Mouse (Mus musculus) heart, postnatal 25 days (tissue): ENCODE measurements around the gene Gm45234. TPM values are rescaled to one million over a fixed set of nuclear protein-coding genes. Genes with fewer than 3 reads are reported as not detected.
A peak's percentile ranks its signal among the peaks of the same experiment; 100 is the strongest.

ENCODE experiments used
- DNase-seq: peaks from one replicate; pipeline ENCODE4 v3.0.0; 2022; ENCODE audit warnings: low spot score
- intact Hi-C: fragments of 180-260 bp; cut with DNase I; formaldehyde crosslinking; loops from one replicate; pipeline ENCODE4 v1.15.1; 2025
- total RNA-seq, 2 experiments: library from RNA; stranded (reverse); gene quantifications; 2 replicates each; pipeline ENCODE4 v1.2.3; 2021

Gm45234 gene
- total RNA-seq, 2 experiments from 2014 or later = 3.8 TPM; not detected in 1

DNA sequence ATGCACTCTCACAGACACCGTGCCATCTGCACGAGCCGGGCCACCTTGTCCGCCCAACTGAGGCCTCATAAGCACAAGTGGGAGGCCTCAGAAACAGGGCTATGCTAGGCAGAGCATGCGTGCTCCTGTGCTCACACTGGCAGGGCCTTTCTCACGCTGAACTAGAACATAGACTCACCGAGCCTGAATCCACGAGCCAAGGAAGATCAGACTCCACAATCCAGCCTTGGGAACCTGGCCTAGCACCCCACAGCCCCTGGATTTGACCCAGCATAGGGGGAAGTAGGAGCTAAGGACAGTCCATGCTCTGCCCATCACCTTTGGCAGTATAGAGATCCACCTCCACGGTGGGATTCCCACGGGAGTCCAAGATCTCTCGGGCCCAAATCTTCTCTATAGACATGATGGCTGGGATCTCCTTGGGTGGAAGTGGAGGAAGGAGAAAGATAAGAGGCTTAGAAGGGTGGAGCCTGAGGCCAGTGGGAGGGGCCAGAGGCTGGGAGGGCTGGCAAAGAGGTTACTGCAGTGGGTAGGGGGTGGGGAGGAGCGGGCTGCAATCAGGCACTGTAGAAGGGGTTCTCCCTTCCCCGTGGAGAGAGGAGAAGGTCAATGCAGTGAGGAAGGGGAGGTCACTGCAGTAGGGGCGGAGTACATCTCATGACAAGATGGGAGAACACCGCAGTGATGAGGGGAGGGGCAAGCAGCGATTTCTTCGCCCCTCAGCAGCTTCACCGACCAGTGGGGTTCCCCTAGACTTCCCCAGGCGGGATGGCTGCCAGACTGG lies 12.3 kb upstream of the Gm45234 start:
- intact Hi-C loops = no loop called here
- DNase-seq = no peak

DNA sequence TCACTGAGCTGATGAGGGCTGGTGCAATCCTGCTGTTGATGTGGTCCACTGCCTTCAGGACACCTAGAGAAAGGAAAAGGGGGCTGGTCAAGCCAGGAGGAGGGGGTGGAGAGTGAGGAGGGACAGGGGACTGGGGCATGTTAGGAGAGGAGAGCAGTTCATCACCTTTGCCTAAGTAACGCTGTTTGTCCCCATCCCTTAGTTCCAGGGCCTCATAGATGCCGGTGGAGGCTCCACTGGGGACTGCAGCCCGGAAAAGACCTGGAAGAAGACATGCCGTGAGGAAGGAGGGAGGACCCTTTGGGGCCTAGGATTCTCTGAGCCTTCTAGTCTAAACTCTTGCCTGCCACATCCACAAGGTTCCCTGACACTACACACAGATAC lies 11.7 kb upstream of the Gm45234 start:
- intact Hi-C loops = no loop called here
- no peak for DNase-seq

DNA sequence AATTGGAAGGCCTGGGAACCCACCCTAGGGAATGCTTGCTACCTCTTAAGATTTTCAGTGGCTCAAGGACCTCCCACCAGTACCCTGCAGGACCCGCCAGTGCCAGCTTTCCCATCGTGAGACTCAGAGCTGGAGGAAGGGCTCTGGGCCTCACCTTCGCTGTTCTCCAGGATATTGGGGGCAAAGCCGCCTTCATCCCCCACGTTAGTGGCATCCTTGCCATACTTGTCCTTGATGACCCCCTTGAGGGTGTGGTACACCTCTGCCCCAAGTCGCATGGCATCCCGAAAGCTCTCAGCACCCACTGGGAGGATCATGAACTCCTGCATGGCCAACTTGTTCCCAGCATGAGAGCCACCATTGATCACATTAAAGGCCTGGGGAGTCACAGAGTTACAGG lies 10.1 kb upstream of the Gm45234 start:
- intact Hi-C loops = no loop called here
- no peak for DNase-seq

DNA sequence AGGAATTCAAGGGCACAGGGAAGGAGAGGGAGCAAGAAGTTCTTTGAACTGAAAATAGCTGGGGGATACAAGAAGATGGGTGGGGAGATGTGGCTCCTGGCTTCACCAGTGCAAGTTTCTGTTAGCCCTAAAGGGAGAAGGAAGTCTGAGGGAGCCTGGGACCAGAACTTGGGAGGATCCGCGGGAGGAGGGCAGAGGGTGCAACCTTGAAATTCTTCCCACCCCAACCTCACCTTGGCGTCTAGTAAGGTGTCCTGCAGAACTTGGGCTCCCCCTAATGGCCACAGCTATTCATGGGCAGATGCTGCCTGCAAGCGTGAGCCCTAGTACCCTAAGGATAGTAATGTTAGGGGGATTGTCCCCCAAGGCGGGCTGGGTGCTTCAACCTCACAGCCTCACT lies 3.4 kb upstream of the Gm45234 start:
- intact Hi-C loops = loop anchor here (1.0 to 5.0 kb wide), 5 partner anchors 47 to 246 kb away; partner anchors contain the start of genes C1ra, C1rb, Emg1 and Lpcat3
- peak; percentile 57 for DNase-seq

DNA sequence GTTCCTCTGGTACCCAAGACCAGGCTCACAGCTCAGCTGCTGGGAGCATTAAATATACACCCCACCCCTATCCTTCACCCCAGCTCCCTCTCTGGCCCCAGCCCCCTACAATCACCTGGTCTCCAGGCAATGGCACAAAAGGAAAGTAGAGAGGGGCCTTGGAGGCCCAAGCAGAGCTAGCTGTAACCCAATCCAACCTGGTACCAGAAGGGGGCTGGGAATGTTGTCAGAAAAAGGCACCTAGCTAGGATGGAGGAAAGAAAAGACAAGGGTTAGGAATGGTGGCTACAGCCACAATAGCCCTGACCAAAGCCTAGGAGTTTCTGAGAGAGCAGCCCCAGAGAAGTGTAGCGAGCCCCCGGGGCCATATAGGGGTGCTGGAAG lies 3.0 kb upstream of the Gm45234 start:
- no peak for DNase-seq
- intact Hi-C loops = loop anchor here (1.0 to 5.0 kb wide), 5 partner anchors 47 to 246 kb away; partner anchors contain the start of genes C1ra, C1rb, Emg1 and Lpcat3

DNA sequence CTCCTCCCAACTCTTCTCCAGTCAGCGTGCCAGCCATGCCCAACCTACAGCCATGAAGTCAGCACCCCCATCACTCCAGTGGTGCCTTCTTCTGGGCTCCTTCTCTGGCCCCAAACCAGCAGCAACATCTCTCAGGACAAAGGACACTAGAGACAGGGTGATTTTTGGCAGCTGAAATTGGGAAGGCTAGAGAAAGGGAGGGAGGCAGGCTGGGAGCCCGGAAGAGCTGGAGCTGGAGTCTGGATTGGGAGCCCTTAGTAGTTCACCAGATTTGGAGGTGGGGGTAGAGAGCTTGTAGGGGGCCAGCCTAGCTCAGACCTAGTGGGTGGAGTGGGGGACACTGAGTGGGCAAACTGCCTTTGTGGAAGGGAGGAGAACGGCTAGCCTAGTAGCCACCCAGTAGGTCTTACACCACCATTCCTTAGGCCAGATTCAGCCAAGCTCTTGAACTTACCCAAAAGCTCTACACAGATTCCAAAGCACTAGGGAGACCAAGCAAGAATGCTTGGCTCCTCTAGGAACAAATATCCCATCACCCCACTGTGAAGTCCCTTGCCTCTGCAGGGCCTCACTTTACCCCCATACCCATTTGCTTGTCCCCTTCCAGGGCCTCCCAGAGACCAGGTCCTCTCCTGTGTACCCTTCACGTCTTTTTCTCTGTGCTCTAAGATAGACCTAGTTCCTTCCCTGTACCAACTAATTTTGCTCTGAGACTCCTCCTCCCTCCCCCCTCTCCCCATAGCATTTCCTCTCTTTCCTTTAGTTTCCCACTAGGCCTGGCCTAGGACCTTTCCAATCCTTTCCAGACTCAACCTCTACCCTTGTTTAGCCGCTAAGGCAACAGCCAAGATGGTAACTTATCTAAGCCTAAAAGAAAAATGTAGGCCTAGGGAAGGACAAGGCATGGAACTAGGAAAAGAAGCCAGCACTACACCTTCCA lies 2.4 kb upstream of the Gm45234 start:
- DNase-seq = no peak
- intact Hi-C loops = loop anchor here (2.0 to 5.0 kb wide), 4 partner anchors 15 to 245 kb away; partner anchors contain the start of genes C1ra, Emg1, Lpcat3 and Phb2

DNA sequence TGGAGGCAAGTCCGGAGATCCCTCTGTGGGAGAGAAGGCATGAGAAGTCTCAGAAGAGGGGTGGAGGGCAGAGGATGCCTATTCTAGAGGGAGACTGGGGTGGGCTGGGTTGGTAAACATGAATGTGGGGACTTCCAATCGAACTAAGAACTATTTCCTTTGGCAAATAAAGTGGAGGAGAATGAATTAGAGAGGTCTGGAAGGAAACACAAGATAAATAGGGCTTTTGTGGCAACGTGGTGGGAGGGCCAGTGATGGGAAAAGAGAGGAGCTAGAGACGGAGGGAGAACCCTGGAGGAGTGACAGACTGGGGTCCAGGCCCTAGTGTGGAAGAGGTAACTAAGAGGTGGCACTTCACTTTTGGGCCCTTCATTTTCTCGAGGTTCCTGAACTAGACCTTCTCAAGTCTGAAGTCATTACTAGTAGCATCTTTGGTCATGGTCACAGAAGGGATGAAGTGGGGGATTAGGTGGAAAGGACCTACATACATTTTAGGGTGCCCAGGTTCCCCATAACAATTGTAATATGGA lies 1.6 kb upstream of the Gm45234 start:
- DNase-seq = no peak
- intact Hi-C loops = loop anchor here (2.0 to 5.0 kb wide), 3 partner anchors 15 to 95 kb away; partner anchors contain the start of genes Emg1, Lpcat3 and Phb2

DNA sequence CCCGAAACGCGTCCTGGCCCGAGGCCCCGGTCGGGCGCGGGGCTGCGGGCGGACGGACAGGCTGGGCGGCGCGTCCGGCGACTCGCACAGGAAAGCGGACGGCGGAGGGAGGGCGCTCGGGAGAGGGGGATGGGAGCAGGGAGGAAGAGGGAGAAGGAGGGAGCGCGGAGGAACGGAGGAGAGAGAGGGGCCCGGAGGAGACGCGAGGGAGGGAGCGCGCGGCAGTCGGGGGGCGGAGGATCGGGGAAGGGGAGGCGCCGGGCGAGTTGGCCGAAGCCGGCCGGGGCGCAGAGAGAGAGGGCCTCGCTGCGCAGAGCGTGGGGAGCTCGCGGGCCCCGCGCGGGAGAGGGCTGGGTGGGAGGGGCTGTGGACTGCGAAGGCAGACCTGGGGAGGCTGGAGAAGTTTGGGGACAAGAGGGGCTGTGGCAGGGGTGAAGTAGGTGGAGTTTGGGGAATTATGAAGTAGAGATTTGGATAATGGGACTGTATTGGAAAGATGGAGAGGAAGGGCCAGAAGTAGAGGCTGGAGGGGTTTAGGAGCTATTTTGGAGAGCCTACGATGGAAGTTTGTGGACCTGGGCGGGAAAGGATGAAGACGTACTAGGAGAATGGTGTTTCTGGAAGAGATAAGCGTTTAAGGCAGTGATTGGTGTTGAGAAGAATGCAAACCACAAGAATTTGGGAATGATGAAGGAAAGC lies 980 bp upstream of the Gm45234 start:
- DNase-seq = peak; percentile 75
- intact Hi-C loops = loop anchor here (2.0 to 5.0 kb wide), 3 partner anchors 14 to 94 kb away; partner anchors contain the start of genes Emg1, Lpcat3 and Phb2

DNA sequence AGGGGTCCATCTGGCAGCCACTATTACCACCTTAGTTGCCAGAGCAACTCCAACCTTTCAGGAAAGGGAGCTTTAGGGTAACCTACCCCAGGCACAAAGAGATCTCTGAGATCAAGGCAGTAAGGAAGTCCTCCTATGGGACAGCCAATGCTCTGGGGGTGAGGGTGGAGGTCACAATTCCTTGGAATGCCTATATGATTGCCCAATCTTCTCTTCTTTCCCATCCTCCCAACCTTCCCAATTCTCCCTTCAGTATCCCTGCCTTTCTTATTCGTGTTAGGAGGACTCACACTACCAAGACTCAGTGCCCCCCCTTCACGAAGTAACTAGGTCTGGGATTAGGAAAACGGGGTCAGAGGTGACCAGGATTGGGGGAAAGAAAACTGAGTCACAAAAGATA lies 515 bp downstream of the Gm45234 start:
- no peak for DNase-seq
- intact Hi-C loops = loop anchor here (5.0 kb wide), 2 partner anchors 43 to 93 kb away; partner anchors contain the start of genes Emg1, Lpcat3 and Phb2

DNA sequence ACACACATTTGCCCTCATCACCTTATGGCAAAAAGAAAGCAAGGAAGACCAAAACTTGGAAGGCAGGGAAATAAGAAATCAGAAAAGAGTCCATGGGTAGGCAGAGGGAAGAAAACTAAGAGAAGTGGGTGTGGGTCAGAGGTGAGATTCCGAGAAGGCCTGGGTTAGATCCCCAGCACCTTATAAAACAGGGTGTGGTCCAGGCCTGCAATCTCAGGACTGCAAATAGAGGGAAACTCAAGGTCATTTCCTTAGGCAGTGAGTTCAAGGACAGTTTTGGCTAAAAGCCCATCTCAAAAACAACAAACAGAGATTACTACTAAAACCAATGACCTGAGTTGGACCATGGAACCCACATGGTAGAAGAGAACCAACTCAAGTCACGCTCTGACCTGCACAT lies 2.0 kb downstream of the Gm45234 start:
- intact Hi-C loops = no loop called here
- no peak for DNase-seq

DNA sequence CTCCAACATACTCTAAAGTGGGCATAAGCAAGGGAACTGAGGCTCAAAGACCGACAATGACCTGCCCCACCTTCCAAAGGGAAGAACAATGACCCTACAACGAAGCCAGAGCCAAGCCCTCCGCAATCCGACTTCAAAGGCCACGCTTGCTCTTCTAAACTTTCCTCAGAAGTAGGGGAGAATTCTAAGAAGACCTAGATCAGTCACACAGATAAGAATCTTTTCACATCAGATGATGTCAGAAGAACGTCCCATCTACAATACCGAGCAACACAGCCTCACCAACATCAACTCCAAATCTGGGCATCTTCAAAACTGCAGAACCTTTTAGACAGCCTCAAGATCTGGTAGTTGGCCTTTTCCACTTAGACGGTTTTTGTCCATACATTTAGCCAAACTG lies 5.4 kb downstream of the Gm45234 start:
- intact Hi-C loops = no loop called here
- DNase-seq = no peak

DNA sequence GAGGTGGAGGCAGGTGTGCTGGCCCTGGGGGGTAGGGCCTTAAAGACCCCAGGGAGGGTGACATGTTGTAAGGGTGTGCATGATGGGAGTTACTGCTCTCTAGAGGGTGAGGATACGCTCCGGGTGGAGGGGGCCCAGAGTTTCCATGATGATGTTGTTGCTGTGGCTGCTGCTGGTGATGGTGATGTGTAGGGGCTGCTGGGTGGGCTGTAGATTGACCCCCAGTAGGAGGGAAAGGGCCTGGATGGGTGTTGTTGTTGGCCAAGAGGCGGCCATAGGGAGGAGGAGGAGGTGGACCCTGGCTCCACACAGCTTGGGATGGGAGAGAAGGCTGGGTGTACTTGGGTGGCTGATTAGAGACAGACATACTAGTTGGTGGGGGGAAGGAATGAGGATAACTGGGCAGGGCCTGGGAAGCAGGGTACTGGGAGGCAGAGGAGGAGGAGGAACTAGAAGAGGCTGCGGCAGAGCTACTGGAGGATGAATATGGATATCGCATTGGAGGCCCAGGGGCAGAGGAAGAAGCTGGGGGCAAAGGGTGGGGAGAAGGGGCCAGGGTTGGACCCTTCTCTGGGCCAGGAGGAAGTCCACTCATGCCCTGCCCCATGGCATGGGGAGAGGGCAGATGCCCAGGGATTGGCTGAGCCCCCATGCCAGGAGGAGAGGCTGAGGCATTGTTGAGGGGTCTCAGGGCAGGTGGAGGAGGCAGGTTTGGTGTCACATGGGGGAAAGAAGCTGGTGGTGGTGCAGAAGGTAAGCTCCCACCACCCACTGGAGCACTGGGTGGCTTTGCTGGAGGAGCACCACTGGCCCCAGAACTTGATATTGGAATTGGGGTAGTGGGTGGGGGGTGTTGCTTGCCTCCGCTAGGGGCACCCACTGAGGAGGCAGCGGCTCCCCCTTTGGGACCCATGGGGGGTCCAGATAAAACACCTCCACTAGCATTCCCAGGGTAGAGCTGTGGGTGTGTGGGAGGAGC lies 8.9 kb downstream of the Gm45234 start:
- no peak for DNase-seq
- intact Hi-C loops = no loop called here

DNA sequence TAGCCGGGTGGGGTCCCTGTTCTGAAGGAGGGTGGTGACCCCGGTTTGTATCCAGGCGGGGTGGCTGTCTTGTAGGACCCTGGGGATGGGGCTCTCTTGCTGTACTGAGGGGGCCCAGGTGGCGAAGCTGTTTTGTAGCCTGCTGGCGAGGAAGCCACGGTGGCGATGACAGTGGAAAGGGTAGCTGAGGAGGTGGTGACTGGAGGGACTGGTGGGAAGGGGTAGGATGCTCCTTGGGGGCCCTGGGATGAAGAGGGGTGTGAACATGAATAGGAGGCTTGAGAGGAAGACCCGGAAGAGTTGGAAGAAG lies 9.6 kb downstream of the Gm45234 start:
- intact Hi-C loops = no loop called here
- no peak for DNase-seq

DNA sequence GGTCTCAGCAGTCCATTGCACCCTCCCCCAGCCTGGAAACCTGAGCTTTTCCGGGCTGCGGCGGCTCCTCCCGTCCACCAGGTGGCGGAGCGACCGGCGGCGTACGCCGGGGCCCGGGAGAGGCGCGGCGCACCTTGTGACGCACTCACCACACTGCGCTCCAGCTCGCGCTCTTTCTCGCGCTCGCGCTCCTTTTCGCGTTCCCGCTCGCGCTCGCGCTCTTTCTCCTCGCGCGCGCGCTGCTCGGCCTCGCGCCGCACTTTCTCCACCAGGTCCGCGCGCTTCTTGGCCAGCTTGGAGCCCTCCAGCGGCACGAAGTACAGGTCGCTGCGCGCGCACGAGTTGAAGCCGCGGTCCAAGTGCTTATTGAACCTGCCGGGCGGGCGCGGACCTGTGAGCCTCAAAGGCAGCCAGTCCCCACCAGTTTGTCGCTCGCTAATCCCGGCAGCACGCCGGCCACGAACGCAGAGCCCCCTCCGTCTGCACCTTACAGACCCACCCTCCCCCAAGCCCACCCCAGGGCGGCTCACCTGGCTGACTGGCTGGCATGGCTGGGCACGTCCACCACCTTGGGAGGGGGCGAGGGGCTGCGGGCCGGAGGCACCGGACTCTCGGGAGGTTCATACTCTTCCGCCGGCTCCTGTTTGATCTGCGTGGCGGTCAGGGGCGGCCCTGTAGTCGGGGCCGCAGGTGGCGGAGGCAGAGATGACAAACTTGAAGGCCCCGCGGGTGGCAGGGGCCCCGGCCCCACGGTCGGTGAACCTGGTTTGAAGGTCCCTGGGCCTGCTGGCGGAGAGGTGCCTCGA lies 10.1 kb downstream of the Gm45234 start:
- intact Hi-C loops = no loop called here
- peak; percentile 88 for DNase-seq

DNA sequence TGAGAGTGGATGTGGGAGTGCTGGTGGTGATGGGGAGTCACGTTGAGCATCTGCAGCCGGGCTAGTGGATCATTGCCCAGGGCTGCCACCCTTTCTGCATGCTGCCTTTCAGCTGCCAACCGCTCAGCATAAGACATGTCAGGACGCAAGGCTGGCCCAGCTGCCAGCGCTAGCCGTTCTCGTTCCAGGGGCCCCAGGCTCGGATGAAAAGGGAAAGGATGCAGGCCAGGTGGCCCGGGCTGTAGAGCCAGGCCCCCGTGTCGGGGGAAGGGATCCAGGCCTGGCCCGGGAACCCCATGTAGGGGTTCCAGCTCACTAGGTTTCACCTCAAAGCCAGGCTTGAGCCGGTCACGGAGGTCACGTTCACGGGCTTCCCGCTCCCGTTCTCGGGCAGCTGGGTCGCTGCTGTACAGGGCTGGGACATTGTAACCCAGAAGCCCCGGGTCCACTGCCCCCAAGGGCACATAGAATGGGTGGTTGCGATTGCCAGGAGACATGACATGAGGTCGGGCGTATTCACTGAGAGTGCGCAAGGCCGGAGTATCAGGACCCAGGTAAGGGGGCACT lies 11.0 kb downstream of the Gm45234 start:
- intact Hi-C loops = no loop called here
- no peak for DNase-seq

DNA sequence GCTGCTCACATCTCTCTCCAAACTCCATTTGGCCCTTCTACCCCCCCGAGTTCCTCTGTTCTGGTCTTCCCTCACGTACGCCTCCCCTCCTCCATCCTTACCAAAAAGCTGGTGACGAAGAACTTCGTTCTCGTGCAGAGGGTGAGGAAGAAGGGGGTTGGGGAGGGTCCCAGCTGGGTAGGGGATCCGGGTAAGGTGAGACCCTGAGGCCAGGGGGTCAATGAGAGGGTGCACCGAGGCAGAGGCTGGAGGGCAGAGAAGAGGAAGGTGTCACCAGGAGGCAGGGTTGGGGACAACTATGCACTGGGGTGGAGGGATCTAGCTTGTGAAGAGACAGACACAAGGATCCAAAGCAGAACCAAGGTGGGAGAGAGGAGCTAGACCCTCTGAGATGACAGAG lies 12.2 kb downstream of the Gm45234 start:
- intact Hi-C loops = loop anchor here (2.0 kb wide), 1 partner anchor 13 kb away; the partner anchor contains the start of genes Atn1 and Gm45234
- no peak for DNase-seq

DNA sequence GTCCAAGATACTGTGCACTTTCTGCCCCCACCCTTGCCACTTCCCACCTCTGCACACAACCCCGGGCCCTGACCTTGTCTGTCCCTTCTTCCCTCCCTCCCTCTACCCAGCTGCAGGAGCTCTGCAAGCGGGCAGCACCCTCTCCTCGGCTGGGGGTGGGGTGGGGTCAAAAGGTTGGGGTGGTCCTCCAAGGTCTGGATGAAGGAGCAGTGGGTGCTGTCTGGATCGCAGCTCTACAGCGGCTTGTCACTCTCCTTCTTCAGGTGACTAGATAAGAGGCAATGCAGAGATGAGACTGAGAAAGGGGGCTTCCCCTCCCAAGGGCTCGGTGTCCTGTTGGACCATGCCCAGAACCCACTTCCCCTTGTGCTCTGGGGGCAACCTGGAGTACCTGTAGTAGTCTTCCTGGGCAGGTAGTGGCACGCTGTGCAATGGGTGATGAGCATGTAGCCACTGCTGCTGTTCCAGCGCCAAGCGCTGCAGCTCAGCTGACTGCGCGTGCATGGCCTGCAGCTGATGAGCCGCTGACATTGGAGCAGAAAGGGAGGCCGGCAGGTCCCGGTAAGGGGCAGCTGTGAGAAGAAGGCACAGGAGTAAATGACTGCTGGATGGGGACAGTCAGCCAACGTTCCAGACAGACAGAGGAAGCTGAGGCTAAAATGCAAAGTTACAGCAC lies 12.8 kb downstream of the Gm45234 start:
- no peak for DNase-seq
- intact Hi-C loops = loop anchor here (2.0 kb wide), 1 partner anchor 14 kb away; the partner anchor contains the start of genes Atn1 and Gm45234
